Mouse (Mus musculus) lung, adult 2 months (tissue): ENCODE measurements around the gene Ophn1. TPM values are rescaled to one million over a fixed set of nuclear protein-coding genes. Genes with fewer than 3 reads are reported as not detected.

ENCODE experiments used
- DNase-seq: peaks from one replicate; pipeline ENCODE4 v3.0.0; 2022
- H3K4me1 ChIP-seq: fragments of 200-500 bp; 2 replicates; pipeline ENCODE4 v1.6.1; 2011; ENCODE audit warnings: low read length; ENCODE audit not compliant: control insufficient read depth, insufficient read depth
- H3K4me3 ChIP-seq: fragments of 200-500 bp; replicated peaks from 2 replicates; pipeline ENCODE3; 2011; ENCODE audit warnings: low read depth, mild to moderate bottlenecking, control low read depth, low read length; ENCODE audit errors: extremely low read depth
- CTCF ChIP-seq: fragments of 200-500 bp; IDR thresholded peaks from 2 replicates; pipeline ENCODE4 v1.5.1; 2011; ENCODE audit warnings: mild to moderate bottlenecking, low read length, control low read depth; ENCODE audit not compliant: insufficient read depth
- POLR2A ChIP-seq: fragments of 200-500 bp; IDR thresholded peaks from 2 replicates; pipeline ENCODE4 v1.6.1; 2011; ENCODE audit warnings: low read depth, mild to moderate bottlenecking, control low read depth, low read length, borderline replicate concordance; ENCODE audit errors: extremely low read depth
- WGBS: fragments of 180-500 bp; shearing (Covaris S2); methylation state at CpG from one replicate; pipeline ENCODE4 v1.1.7; 2018; 5-methylcytosine and 5-hydroxymethylcytosine counted together
- polyA plus RNA-seq: library from polyadenylated mRNA; depleted of rRNA; stranded (reverse); fragments of >200 nt; gene quantifications from 2 replicates; pipeline ENCODE4 v1.2.3, GENCODE M21; 2012

Ophn1 gene
- polyA plus RNA-seq, 1 experiment, result 6.0 TPM

GRCm38 (mm10) chrX:98850869-98851268 is 40.0 kb downstream of the Ophn1 start:
- DNase-seq, result no peak
- WGBS, result 60% methylated on average over 6 of the region's 6 CpGs
- TF ChIP-seq CTCF (no peak), POLR2A (no peak)
- H3K4me3 ChIP-seq, result no peak overlapping the region
- H3K4me1 ChIP-seq, result no peaks in the 10 kb centered on the region; the same call in 1 of the 2 replicates

- Histone ChIP-seq H3K4me1 (no peaks in the 10 kb centered on the region; the same call in 1 of the 2 replicates), H3K4me3 (no peak overlapping the region)
- TF ChIP-seq CTCF, result no peak
- no peak for TF ChIP-seq POLR2A
- DNase-seq, result no peak
- WGBS, result 45% methylated on average over 2 of the region's 2 CpGs
These were observed 49.2 kb downstream of the Ophn1 start for GRCm38 (mm10) chrX:98841606-98842005.

GRCm38 (mm10) chrX:98835989-98836388 is 54.8 kb downstream of the Ophn1 start:
- TF ChIP-seq POLR2A, result no peak
- no peak for TF ChIP-seq CTCF
- WGBS, result 67% methylated on average over 1 of the region's 1 CpGs
- DNase-seq, result no peak
- H3K4me3 ChIP-seq, result no peak overlapping the region
- H3K4me1 ChIP-seq, result no peaks in the 10 kb centered on the region; the same call in 1 of the 2 replicates

GRCm38 (mm10) chrX:98803813-98804212 is 87.0 kb downstream of the Ophn1 start:
- no peaks in the 10 kb centered on the region for H3K4me1 ChIP-seq
- DNase-seq, result no peak
- no peak for TF ChIP-seq POLR2A
- no peak for TF ChIP-seq CTCF
- no peak overlapping the region for H3K4me3 ChIP-seq

GRCm38 (mm10) chrX:98774247-98774950 is 116.4 kb downstream of the Ophn1 start:
- TF ChIP-seq POLR2A (no peak), CTCF (no peak)
- no peak for DNase-seq
- 69% methylated on average over 4 of the region's 4 CpGs for WGBS
- H3K4me3 ChIP-seq, result no peak overlapping the region
- H3K4me1 ChIP-seq, result no peaks in the 10 kb centered on the region

- TF ChIP-seq POLR2A (no peak), CTCF (no peak)
- DNase-seq, result no peak
- WGBS, result 73% methylated on average over 2 of the region's 2 CpGs
- Histone ChIP-seq H3K4me1 (no peaks in the 10 kb centered on the region), H3K4me3 (no peak overlapping the region)
These were observed 135.7 kb downstream of the Ophn1 start for GRCm38 (mm10) chrX:98755089-98755488.

- TF ChIP-seq CTCF, result no peak
- TF ChIP-seq POLR2A, result no peak
- DNase-seq, result no peak
- H3K4me1 ChIP-seq, result no peaks in the 10 kb centered on the region
- 64% methylated on average over 1 of the region's 1 CpGs for WGBS
- no peak overlapping the region for H3K4me3 ChIP-seq
These were observed 139.5 kb downstream of the Ophn1 start for GRCm38 (mm10) chrX:98751279-98751817.

GRCm38 (mm10) chrX:98736758-98737157 is 154.1 kb downstream of the Ophn1 start:
- Histone ChIP-seq H3K4me3 (no peak overlapping the region), H3K4me1 (no peaks in the 10 kb centered on the region)
- no peak for TF ChIP-seq CTCF
- no peak for TF ChIP-seq POLR2A
- DNase-seq, result no peak
- WGBS, result 73% methylated on average over 5 of the region's 5 CpGs

GRCm38 (mm10) chrX:98722991-98723390 is 167.8 kb downstream of the Ophn1 start:
- WGBS, result 77% methylated on average over 10 of the region's 10 CpGs
- Histone ChIP-seq H3K4me1 (no peaks in the 10 kb centered on the region), H3K4me3 (no peak overlapping the region)
- TF ChIP-seq CTCF, result no peak
- DNase-seq, result no peak

GRCm38 (mm10) chrX:98707766-98708165 is 183.1 kb downstream of the Ophn1 start:
- no peak for TF ChIP-seq POLR2A
- no peak for TF ChIP-seq CTCF
- no peak for DNase-seq
- Histone ChIP-seq H3K4me1 (no peaks in the 10 kb centered on the region), H3K4me3 (no peak overlapping the region)
